Mouse (Mus musculus): Measurements from ENCODE around the gene Clec4d. TPM values are rescaled to one million over a fixed set of nuclear protein-coding genes. Genes with fewer than 3 reads are reported as not detected.
"Not testable (repeated sequence)": the region's sequence is repeated elsewhere in the genome, so short reads cannot be mapped to it uniquely, and the experiment has no call there.

The Clec4d gene
- polyA plus RNA-seq, 1 experiment: not detected

DNA sequence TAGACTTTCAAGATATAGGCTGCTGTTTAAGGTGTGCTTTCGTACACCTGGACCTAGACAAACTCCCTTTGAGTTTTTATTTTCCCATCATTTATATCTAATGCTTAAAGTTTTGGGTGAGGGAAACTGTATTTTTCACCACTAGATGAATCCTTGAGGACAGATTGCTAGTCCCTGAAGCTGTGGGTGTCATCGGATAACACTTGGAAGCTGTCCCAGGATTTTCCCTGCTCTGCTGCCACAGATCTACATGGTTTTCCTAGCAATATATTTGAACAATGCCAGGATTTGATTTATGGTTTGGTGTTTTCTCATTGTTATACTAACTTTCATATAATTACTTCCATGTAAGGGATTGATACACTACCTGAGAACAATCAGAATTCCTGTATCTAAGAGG lies 17.5 kb downstream of the Clec4d start:
- Histone ChIP-seq H3K4me1 (ENCODE audit: control insufficient read depth, insufficient read depth, insufficient read length, low read length) (no peaks in the 10 kb centered on the region), H3K36me3 (ENCODE audit: control insufficient read depth, insufficient read depth, low read length) (no peaks in the 10 kb centered on the region), H3K4me3 (ENCODE audit: low read depth, low read length) (no peak overlapping the region), H3K27me3 (ENCODE audit: control insufficient read depth, insufficient read depth, low read length) (no peaks in the 10 kb centered on the region), H3K27ac (ENCODE audit: insufficient read depth, low read depth, low read length) (no peak overlapping the region)
- TF ChIP-seq CTCF (IDR thresholded peaks at IDR 0.05; ENCODE audit: extremely low read depth, insufficient read length, insufficient replicate concordance, low read depth, low read length) (no peak), POLR2A (IDR thresholded peaks at IDR 0.05; ENCODE audit: low read depth, low read length) (no peak)
- 86% methylated on average over 2 of the region's 2 CpGs for WGBS

- TF ChIP-seq CTCF (IDR thresholded peaks at IDR 0.05; ENCODE audit: extremely low read depth, insufficient read length, insufficient replicate concordance, low read depth, low read length): no peak
- TF ChIP-seq POLR2A (IDR thresholded peaks at IDR 0.05; ENCODE audit: low read depth, low read length): no peak
- no peak overlapping the region for H3K27ac ChIP-seq (ENCODE audit: insufficient read depth, low read depth, low read length)
Measured at GRCm38 (mm10) chr6:123286311-123286710, 24.4 kb downstream of the Clec4d start.

DNA sequence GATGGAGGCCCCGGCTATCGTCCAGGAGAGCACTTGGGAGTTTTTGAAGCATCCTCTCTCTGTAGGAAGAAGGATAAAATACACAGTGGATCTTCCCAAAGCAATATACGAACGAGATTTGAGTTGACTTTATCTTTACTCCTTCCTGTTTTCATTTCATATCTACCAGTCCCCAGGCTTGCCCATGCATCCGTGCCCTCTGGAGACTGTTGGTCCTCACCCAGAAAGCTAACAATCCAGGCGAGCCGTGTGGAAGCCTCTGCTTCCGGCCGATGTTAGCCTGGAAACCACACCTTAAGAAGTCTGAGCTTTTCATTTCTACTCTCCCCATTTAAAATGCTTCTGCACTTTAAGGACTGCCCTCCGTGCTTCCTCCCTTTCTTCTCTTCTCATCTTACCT lies 27.0 kb downstream of the Clec4d start:
- H3K4me3 ChIP-seq (ENCODE audit: low read depth, low read length): no peak overlapping the region
- WGBS: 64% methylated on average over 10 of the region's 10 CpGs
- TF ChIP-seq POLR2A (IDR thresholded peaks at IDR 0.05; ENCODE audit: low read depth, low read length) (no peak), CTCF (IDR thresholded peaks at IDR 0.05; ENCODE audit: extremely low read depth, insufficient read length, insufficient replicate concordance, low read depth, low read length) (no peak)

More at GRCm38 (mm10) chr6:123286311-123286710, 24.4 kb downstream of the Clec4d start:
- no peak overlapping the region for H3K4me3 ChIP-seq (ENCODE audit: low read depth, low read length)
- WGBS: 78% methylated on average over 2 of the region's 2 CpGs
- no peaks in the 10 kb centered on the region for H3K36me3 ChIP-seq (ENCODE audit: control insufficient read depth, insufficient read depth, low read length)
- no peaks in the 10 kb centered on the region for H3K27me3 ChIP-seq (ENCODE audit: control insufficient read depth, insufficient read depth, low read length)
- no peaks in the 10 kb centered on the region for H3K4me1 ChIP-seq (ENCODE audit: control insufficient read depth, insufficient read depth, insufficient read length, low read length)

DNA sequence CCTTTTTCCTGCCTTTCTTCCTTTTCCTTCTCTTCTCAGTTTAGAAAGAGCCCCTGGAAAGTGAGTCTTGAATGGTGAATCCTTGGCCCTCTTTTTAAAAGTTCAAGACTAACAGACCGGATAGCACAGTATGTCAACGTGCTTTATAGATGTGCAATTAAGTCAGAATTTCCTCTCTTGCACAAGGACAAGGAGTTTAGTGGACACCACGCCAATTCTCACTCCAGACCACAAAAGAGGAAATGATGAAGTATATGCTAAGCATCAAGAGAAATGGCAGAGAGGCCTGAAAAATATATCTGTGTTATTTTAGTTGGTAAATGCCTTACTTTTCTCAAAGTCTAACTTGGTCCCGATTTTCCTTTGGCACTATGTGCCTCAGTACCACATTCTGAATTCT lies 27.8 kb downstream of the Clec4d start, which contains the start of gene Clec4e:
Gene Clec4e, minus strand, starts transcription at position 118 of the 400 bp plus-strand sequence.
- no peaks in the 10 kb centered on the region for H3K27me3 ChIP-seq (ENCODE audit: control insufficient read depth, insufficient read depth, low read length)
- no peaks in the 10 kb centered on the region for H3K4me1 ChIP-seq (ENCODE audit: control insufficient read depth, insufficient read depth, insufficient read length, low read length)
- H3K27ac ChIP-seq (ENCODE audit: insufficient read depth, low read depth, low read length): no peak within 1 kb of the TSS
- H3K4me3 ChIP-seq (ENCODE audit: low read depth, low read length): no peak within 1 kb of the TSS
- WGBS: 70% methylated on average over 4 of the region's 4 CpGs
- TF ChIP-seq POLR2A (IDR thresholded peaks at IDR 0.05; ENCODE audit: low read depth, low read length) (no peak), CTCF (IDR thresholded peaks at IDR 0.05; ENCODE audit: extremely low read depth, insufficient read length, insufficient replicate concordance, low read depth, low read length) (no peak)
- H3K36me3 ChIP-seq (ENCODE audit: control insufficient read depth, insufficient read depth, low read length): no peaks in the 10 kb centered on the region

More for the DNA sequence above, 27.0 kb downstream of the Clec4d start:
- no peaks in the 10 kb centered on the region for H3K4me1 ChIP-seq (ENCODE audit: control insufficient read depth, insufficient read depth, insufficient read length, low read length)
- no peaks in the 10 kb centered on the region for H3K27me3 ChIP-seq (ENCODE audit: control insufficient read depth, insufficient read depth, low read length)
- H3K36me3 ChIP-seq (ENCODE audit: control insufficient read depth, insufficient read depth, low read length): no peaks in the 10 kb centered on the region
- no peak overlapping the region for H3K27ac ChIP-seq (ENCODE audit: insufficient read depth, low read depth, low read length)

DNA sequence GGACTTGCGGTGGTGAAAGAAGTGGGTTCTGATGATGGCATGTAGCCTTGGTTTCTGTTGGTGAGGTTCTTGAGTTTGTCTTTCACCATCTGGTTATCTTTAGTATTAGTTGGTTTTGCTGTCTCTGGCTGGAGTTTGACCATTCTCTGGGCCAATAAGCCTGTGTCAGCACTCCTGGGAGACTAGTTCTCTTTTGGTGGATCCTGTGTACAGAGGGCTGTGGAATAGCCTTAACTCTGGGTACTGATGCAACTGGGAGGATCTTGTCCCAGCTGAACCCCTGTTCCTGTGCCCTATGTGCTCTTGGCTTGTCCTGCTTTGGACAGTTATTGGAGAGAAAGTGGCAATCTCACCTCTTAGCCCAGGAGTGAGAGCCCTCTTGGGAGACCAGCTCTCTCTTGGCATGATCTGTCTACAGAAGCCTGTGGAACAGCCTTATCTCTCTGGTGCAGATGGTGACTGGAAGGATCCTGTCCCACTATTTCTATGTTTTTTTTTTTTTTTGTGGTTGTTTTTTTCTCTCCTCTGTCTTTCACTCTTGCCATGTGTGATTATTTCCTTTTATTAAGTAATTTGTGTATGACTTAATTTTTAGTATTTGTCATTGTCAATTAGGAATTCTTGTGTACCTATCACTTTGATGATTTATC lies 31.0 kb downstream of the Clec4d start:
- Histone ChIP-seq H3K4me1 (ENCODE audit: control insufficient read depth, insufficient read depth, insufficient read length, low read length) (no peaks in the 10 kb centered on the region), H3K27me3 (ENCODE audit: control insufficient read depth, insufficient read depth, low read length) (no peaks in the 10 kb centered on the region), H3K36me3 (ENCODE audit: control insufficient read depth, insufficient read depth, low read length) (no peaks in the 10 kb centered on the region), H3K27ac (ENCODE audit: insufficient read depth, low read depth, low read length) (no peak overlapping the region), H3K4me3 (ENCODE audit: low read depth, low read length) (no peak overlapping the region)
- TF ChIP-seq POLR2A (IDR thresholded peaks at IDR 0.05; ENCODE audit: low read depth, low read length): no peak
- no peak for TF ChIP-seq CTCF (IDR thresholded peaks at IDR 0.05; ENCODE audit: extremely low read depth, insufficient read length, insufficient replicate concordance, low read depth, low read length)
- WGBS: 94% methylated on average over 1 of the region's 1 CpGs

- WGBS: 78% methylated on average over 11 of the region's 11 CpGs
- not testable (repeated sequence) for H3K27me3 ChIP-seq (ENCODE audit: control insufficient read depth, insufficient read depth, low read length); H3K36me3 ChIP-seq (ENCODE audit: control insufficient read depth, insufficient read depth, low read length); H3K4me3 ChIP-seq (ENCODE audit: low read depth, low read length); H3K4me1 ChIP-seq (ENCODE audit: control insufficient read depth, insufficient read depth, insufficient read length, low read length); H3K27ac ChIP-seq (ENCODE audit: insufficient read depth, low read depth, low read length)
Measured at GRCm38 (mm10) chr6:123293509-123293908, 31.6 kb downstream of the Clec4d start.

DNA sequence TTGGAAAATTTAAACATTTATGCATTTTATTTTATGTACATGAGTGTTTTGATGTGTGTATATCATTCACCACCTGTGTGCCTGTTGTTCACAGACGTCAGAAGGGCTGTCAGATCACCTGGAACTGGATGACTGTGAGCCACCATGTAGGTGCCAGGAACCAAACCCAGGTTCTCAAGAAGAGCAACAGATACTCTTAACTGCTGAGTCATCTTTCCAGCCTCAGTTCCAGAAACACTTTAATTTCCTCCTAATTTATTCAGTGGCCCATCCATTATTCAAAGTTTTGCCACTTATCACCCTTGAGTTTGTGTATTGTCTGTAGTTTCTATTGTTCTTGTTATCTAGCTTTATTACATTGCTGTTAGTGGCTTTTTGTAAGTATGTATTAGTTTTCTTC lies 34.8 kb downstream of the Clec4d start:
- Histone ChIP-seq H3K27ac (ENCODE audit: insufficient read depth, low read depth, low read length) (no peak overlapping the region), H3K36me3 (ENCODE audit: control insufficient read depth, insufficient read depth, low read length) (no peaks in the 10 kb centered on the region), H3K4me3 (ENCODE audit: low read depth, low read length) (no peak overlapping the region), H3K4me1 (ENCODE audit: control insufficient read depth, insufficient read depth, insufficient read length, low read length) (no peaks in the 10 kb centered on the region), H3K27me3 (ENCODE audit: control insufficient read depth, insufficient read depth, low read length) (no peaks in the 10 kb centered on the region)
- no peak for TF ChIP-seq CTCF (IDR thresholded peaks at IDR 0.05; ENCODE audit: extremely low read depth, insufficient read length, insufficient replicate concordance, low read depth, low read length)
- whole genome bisulfite sequencing: 50% methylated on average over 1 of the region's 1 CpGs

GRCm38 (mm10) chr6:123306315-123306714 lies 44.4 kb downstream of the Clec4d start:
- not testable (repeated sequence) for H3K36me3 ChIP-seq (ENCODE audit: control insufficient read depth, insufficient read depth, low read length); H3K27me3 ChIP-seq (ENCODE audit: control insufficient read depth, insufficient read depth, low read length); H3K4me1 ChIP-seq (ENCODE audit: control insufficient read depth, insufficient read depth, insufficient read length, low read length); H3K4me3 ChIP-seq (ENCODE audit: low read depth, low read length); H3K27ac ChIP-seq (ENCODE audit: insufficient read depth, low read depth, low read length)
- 75% methylated on average over 7 of the region's 7 CpGs for WGBS

All from small intestine, adult 2 months (tissue).